Mouse (Mus musculus): Measurements from ENCODE around the gene Opa1. TPM values are rescaled to one million over a fixed set of nuclear protein-coding genes. Genes with fewer than 3 reads are reported as not detected.

Opa1 gene
- 100 to 1,000 TPM; 102 to 111 TPM for total RNA-seq (2021)
- long read RNA-seq, experiment 1, full-length matches to known transcripts = 52 of 86 reads
- long read RNA-seq, experiment 1, partial matches to known transcripts = 10 of 86 reads
- long read RNA-seq, experiment 1, other reads (novel, unspliced or antisense) = 24 of 86 reads
- long read RNA-seq, experiment 2, full-length matches to known transcripts = 37 of 62 reads
- long read RNA-seq, experiment 2, partial matches to known transcripts = 9 of 62 reads
- long read RNA-seq, experiment 2, other reads (novel, unspliced or antisense) = 16 of 62 reads

DNA sequence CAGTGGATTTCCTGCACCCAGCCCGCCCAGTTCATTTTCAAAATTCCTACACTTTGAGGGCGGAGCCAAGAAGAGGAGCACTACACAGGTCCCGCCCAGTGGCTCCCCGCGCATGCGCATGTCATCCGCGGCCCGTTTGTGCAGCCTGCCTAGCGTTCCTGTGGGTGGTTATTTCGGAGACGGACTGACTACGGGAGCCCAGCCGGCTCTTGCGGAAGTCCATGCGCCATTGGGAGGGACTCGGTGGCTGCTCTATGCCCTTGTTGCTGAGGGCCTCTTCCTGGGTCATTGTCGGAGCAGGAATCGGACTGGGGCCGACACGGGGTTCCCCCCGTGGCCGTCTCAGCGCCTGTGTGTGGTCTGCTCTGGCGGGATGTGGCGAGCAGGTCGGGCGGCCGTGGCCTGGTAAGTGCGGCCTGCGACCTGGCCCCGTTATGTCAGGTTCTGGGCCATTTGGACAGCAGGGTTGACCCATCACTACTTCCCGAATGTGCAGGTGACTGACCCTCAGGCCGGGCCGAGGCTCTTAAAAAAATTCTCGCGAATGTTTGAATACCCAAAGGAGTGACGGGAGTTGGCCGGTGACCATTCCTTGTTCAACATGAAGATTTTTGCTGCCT lies at the start of gene Opa1:
Opa1 (plus strand) TSS at position 168 of the 620 bp plus-strand sequence.
- DNase-seq (ENCODE audit: low spot score in 2 of 2) = peak; percentile 92 to 97

DNA sequence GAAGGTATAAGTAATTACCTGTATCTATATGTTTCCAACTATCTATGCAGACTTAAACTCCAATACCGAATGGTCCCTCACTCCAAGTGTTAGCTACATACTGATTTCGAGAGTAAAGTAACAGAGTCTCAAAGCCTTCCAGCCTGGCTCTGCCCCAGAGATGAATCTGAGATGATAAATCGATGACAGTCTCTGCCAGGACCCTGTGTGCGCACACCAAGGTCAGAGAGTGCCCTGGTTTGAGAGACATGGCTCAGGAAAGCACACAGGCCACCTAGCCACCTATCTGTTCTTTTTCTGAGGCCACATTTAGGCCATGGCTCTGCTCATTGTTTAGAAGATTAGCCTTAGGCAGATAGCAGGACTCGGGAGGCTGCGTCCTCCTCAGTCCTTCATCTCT lies 45.5 kb upstream of the Opa1 start:
- DNase-seq (ENCODE audit: low spot score in 2 of 2) = no peak

- no peak for DNase-seq (ENCODE audit: low spot score in 2 of 2)
These were observed 43.3 kb upstream of the Opa1 start for GRCm38 (mm10) chr16:29535866-29536265.

GRCm38 (mm10) chr16:29536411-29537204 lies 42.5 kb upstream of the Opa1 start:
- peak in 1 of 2 experiments; percentile 28 for DNase-seq (ENCODE audit: low spot score in 2 of 2)

DNA sequence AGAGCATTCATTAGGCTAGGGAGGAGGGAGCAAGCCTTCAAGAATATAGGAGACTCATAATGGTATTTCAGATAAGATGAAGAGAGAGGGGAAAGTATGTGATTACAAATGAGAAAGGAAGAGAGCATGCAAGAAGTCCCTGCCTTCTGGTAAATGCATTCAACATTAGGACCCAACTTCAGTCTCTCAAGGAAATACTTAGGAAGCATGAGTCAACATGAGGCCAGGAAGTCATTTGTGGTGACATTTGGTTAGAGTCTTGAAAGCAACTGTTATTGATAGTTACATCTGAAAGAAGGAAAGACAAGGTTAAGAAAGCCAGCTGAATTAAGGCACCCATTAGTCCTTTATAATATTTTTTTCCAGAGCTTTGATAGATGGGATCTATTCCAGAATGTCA lies 39.2 kb upstream of the Opa1 start:
- no peak for DNase-seq (ENCODE audit: low spot score in 2 of 2)

DNA sequence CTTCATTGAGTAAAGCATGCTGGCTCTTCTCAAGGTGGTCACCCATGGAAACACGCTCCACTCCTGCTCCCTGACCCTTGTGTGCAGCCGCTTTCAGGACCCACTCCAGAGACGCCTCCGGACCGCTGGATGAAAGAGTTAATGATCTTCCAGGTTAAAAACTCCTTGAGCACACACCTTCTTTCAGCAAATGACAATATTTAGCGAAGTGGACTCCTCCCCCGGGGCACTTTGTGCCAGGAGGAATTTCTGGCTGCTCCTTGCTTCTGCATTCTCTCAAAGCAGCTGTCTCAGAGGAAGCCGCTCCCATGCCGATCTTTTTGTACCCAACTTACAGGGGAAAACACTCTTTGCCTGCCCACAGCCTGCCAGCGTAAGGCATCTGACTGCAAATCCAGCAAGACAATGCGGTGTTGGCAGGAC lies 37.9 kb upstream of the Opa1 start:
- DNase-seq (ENCODE audit: low spot score in 2 of 2) = peak; percentile 17 to 23

- no peak for DNase-seq (ENCODE audit: low spot score in 2 of 2)
These were observed 34.3 kb upstream of the Opa1 start, which contains the start of gene Atp13a4 for GRCm38 (mm10) chr16:29544829-29545228. Gene Atp13a4, minus strand, starts transcription at chr16:29544864.

DNA sequence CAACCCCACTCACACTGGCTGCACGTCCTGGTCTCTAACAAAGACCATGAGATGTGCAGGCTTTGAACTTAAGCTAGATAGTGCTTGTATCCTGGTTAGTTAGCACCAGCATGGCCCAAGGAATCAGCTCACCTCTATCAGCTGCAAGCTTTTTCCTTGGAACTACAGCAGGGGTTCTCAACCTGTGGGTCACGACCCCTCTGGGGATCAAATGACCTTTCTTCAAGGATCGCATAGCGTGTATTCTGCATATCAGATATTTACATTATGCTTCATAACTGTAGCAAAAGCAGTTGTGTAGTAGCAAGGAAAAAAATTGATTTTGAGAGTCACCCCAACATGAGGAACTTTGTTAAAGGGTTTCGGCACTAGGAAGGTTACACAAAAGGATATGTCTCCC lies 19.5 kb upstream of the Opa1 start:
- no peak for DNase-seq (ENCODE audit: low spot score in 2 of 2)

GRCm38 (mm10) chr16:29560454-29560853 lies 18.7 kb upstream of the Opa1 start:
- DNase-seq (ENCODE audit: low spot score in 2 of 2) = peak in 1 of 2 experiments; percentile 16

DNA sequence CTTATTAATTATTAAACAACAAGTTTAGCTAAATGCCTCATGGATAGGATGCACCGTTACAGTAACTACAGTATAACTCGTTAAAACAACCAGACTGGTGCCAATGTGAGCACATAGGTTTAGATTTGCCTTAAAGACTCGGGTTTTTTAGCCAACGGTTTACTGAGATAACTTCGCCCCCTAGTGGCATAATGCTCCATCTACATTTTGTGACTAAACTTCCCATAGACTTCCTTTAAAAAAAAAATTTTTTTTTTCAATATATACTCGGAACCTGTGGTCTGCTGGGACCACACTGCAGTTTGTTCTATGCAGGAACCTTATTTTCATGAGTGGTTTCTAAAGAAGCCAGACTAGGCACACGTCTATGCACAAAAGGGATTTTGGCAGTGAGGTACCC lies 18.3 kb upstream of the Opa1 start:
- peak; percentile 53 to 66 for DNase-seq (ENCODE audit: low spot score in 2 of 2)

DNA sequence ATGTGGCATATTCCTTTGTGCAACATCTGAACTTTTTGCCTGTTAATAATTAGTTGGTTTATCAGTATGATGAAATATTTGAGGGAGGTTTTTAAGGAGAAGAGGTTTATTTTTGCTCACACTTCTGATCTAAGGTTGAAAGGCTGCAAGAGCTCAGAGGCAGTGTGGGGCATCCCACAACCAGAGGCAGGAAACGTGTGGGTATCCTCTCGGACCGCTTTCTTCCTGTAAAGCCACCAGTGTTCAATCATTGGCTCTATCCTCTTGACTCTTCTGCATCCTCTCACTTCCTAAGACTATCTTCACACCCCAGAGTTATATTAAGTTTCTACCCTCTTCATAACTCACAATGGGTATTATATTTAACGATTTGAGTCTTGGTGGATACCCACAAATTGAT lies 5.1 kb upstream of the Opa1 start:
- DNase-seq (ENCODE audit: low spot score in 2 of 2) = no peak

DNA sequence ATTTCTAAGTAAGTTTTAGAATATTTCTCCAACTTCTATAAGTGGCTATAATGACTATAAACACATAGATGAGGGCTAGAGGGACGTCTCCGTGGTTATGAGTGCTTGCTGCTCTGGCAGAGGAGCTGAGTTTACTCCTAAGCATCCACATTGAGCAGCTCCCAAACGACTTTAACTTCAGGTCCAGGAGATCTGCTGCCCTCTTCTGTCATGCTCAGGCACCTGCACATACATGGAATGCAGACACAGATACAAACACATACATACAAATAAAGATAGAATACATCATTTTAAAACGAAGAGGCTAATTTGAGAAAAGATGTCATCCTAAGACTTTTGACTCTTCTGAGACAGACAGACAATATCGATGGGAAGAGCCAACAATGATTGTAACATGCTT lies 3.5 kb upstream of the Opa1 start:
- peak in 1 of 2 experiments; percentile 25 for DNase-seq (ENCODE audit: low spot score in 2 of 2)

DNA sequence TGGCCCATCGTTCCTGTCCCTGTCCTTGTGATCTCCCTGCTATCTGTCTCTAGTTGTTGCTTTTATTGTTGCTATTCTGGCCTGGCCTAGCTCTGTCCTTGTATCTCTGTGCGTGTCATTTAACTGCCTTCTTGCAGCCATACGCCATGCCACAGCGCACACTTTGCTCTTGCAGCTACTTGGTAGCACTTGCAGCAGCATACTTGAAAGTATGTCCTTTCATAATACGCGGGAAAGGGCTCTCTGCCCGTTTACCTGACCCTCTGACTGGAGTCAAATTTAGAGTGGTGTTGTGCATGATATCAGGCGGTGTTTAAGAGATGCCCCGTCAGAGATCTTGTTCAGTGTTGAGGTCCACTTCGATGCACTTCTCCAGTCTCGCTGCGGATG lies 648 bp downstream of the Opa1 start:
- peak in 1 of 2 experiments; percentile 13 for DNase-seq (ENCODE audit: low spot score in 2 of 2)

- no peak for DNase-seq (ENCODE audit: low spot score in 2 of 2)
These were observed 13.0 kb downstream of the Opa1 start for GRCm38 (mm10) chr16:29592171-29592570.

DNA sequence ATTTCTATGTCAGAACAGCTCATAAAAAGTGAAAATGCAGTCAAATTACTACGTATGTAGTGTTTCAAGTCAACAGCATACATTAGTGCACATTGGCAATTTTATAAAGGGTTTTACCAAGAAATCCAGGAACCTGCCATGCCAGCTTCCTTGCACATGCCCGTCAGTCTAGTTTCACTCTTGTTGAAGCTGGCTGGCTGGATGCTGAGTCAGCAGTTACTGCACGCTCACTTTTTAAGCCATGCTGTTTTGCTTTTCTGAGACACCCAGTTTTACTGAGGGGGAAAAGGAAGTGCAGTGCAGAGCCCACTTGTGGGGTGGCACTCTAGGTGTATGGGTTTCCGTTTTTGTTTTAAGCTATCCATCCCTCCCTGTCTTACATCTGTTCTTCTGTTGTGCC lies 18.0 kb downstream of the Opa1 start:
- DNase-seq (ENCODE audit: low spot score in 2 of 2) = no peak

DNA sequence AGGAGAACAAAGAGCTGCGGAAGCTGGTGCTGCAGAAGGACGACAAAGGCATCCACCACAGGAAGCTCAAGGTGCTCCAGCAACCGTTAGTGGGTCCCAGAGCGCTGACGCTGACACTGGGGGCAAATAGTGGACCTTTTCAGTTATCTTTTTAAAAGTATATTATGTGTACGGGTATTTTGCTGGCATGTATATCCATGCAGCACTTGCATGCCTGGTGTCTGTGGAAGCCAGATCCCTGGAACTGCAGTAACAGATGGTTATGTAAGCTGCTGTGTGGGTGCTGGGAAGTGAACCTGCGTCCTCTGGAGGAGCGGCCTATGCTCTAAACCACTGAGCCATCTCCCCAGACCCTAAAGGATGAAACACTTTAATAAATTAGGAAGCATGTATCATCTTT lies 26.4 kb downstream of the Opa1 start:
- DNase-seq (ENCODE audit: low spot score in 2 of 2) = peak; percentile 44 to 53

DNA sequence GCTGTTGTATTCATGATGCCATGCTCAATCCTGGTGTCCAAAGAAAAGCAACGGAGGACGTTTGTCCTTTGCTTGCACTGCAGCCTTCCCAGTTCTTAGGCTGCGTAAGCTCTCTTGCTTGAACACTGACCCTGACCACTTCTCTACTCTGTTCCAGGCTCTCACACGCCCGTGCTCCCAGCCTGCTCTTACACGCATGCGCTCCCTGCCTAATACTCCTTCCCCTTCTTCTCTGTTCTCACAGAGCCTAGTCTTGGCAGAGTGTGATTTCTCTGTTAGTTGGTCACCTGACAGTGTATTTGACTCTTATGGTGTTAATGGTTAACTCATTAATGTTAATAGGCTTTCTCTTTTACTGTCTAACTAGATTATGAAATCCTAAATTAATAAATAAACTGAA lies 28.0 kb downstream of the Opa1 start:
- DNase-seq (ENCODE audit: low spot score in 2 of 2) = no peak

DNA sequence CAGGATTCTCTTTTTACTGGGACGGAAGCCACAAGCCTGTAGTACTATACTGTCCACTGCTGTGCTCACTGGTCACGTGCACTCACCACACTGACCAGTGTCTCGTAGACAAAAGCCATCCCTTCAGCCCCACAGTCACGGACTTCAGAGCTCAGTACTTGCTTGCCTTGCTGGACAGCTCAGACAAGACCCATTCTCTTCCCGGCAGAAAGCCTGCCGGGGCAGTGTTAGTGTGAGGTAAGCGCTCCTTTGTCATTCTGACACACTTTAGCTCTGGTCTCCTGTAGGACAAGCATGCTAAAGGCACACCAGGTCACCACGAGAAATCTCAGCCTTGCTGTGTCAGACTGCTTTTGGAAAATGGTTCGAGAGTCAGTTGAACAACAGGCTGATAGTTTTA lies 35.6 kb downstream of the Opa1 start:
- DNase-seq (ENCODE audit: low spot score in 2 of 2) = no peak

- no peak for DNase-seq (ENCODE audit: low spot score in 2 of 2)
These were observed 49.9 kb downstream of the Opa1 start for GRCm38 (mm10) chr16:29629053-29629452.

DNA sequence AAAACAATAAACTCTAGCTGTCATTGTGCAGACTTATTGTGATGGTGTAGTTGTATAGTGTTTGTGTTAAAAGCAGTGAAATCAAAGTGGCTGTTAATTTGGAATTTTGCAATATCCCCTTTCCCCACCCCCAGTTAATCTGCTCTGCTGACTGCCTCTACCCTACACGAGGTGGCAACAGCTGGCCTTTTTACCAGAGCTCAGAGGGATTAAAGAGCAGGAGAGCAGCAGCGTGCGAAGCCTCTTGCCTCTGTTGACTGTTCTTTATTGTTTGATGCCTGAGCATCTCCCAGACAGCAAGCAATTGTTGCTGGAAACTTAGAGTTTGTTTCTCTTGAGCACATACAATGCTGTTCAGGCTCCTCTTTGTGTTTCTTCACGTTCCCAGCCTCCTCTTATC lies 56.6 kb downstream of the Opa1 start:
- DNase-seq (ENCODE audit: low spot score in 2 of 2) = no peak

DNA sequence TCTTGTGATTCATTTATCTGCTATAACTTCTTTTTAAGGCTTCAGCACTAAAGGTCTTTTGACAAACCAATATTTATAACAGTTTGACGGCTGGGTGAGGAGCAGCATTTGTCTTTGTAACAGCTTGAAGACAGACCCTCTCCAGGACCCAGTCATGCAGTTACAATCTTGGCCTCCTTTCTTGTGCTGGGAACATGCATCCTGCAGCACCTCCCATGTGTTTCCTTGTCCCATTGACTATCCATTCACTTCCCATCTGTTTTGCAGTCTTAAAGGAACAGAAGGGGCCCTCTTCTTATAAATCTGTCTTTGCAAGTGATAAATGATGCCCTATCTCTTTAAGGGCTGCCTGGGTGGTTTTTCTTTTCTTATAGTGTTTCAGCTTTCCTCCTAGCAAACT lies 63.2 kb downstream of the Opa1 start:
- DNase-seq (ENCODE audit: low spot score in 2 of 2) = no peak

DNA sequence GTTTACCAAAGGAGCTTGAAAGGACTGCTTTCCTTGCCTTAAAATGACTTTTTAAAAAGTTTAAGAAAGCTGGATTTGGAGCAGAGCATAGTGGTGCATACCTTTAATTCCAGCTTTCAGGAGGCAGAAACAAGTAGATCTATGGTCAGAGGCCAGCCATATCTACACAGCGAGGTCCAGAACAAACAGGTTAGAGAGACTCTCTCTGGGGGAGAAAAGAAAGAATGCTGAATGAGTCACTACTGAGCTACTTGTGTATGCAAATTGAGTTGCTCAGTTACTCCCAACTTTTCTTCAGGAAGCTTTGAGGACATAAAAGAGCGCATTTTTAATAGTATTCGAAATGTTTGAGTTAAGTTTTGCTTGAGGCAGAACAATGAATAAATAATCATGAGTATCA lies 65.7 kb downstream of the Opa1 start:
- DNase-seq (ENCODE audit: low spot score in 2 of 2) = no peak
